Mouse (Mus musculus): ENCODE measurements at regions not wholly inside any gene's neighbourhood (a gene's known extent, or its start where the extent isn't known, plus 50 kb on each side); places are given as distances from the start of the nearest gene placed in this dataset.

- TF ChIP-seq CTCF (IDR thresholded peaks at IDR 0.05; ENCODE audit: borderline replicate concordance, insufficient read depth, low read length) (no peak), POLR2A (IDR thresholded peaks at IDR 0.05; ENCODE audit: low read depth, low read length) (no peak)
Measured at GRCm38 (mm10) chr2:71666927-71667326, 78.5 kb upstream of the Itga6 start.
